Comparison of ENCODE assay signal across 9 mouse cellular contexts in the genomic region with DNA sequence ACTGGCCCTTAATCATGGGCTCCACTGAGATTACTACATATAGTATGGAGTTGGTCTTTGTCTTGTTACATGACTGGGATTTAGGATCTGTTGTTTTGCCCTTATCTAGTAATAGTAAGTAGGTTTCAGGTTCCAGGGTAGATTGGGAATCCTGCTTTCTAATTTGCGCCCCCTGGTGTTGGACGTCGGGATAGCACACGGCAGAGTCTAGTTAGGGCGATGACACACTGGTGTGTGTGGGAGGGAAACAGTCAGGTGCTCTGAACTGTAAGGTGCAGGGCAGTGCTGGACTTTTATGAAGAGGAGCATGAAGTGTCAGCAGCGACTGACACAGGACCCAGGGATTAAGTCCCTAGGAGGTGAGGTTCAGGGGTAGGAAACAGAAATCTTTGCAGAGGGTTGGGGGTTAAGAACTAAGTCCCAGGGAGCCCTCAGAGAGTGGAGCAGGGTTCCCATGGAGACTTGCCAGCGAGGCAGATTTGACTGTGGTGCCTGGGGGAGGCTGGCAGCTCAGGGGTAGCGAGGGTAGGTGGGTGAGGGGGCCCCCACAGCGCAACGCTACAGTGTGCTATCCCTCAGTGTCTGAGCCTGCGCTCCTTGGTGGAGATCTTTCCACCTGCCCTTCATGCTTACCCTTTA.
A peak's percentile ranks its signal among the peaks of the same experiment; 100 is the strongest.
DNase-seq lines count a peak whose midpoint lies in the region; ATAC-seq and TF ChIP-seq lines count a peak whose summit lies in the region.
"Had no signal": no experiment of that assay in that cellular context is flagged by ENCODE, and none has a peak within 500 bp of the region (broad histone marks: within the 10 kb centered on the region; RNA-seq: fewer than 3 reads in every experiment).

No protein-coding gene starts in this region.

- peak overlapping the region; percentile 76 for H3K27ac ChIP-seq in forebrain, postnatal 0 days (ENCODE audit: low read depth, low read length)
- H3K27ac ChIP-seq in limb, embryonic 11.5 days (replicated peaks; ENCODE audit: low read depth, low read length): no peak overlapping the region
- no peak overlapping the region for H3K27ac ChIP-seq in neural tube, embryonic 12.5 days

- no peaks in the 10 kb centered on the region for H3K36me3 ChIP-seq in forebrain, postnatal 0 days (ENCODE audit: insufficient read depth)
- H3K36me3 ChIP-seq in limb, embryonic 11.5 days (ENCODE audit: control insufficient read depth, insufficient read depth, low read length): no peaks in the 10 kb centered on the region
- no peaks in the 10 kb centered on the region for H3K36me3 ChIP-seq in neural tube, embryonic 12.5 days

- 15% methylated on average over 11 of the region's 11 CpGs for WGBS in forebrain, postnatal 0 days
- 33% methylated on average over 11 of the region's 11 CpGs for WGBS in limb, embryonic 11.5 days
- 32% methylated on average over 11 of the region's 11 CpGs for WGBS in neural tube, embryonic 12.5 days

- H3K4me2 ChIP-seq in forebrain, postnatal 0 days (ENCODE audit: low read depth): peak overlapping the region; percentile 43
- H3K4me2 ChIP-seq in limb, embryonic 11.5 days (ENCODE audit: low read depth, severe bottlenecking): no peak overlapping the region
- H3K4me2 ChIP-seq in neural tube, embryonic 12.5 days (replicated peaks): 0 out of 2 replicates have a peak overlapping the region, but pooled peaks have one; percentile 1

- peaks cover 8% of the 10 kb centered on the region; the same call in 1 of the 2 replicates for H3K4me1 ChIP-seq in forebrain, postnatal 0 days (ENCODE audit: insufficient read depth)
- H3K4me1 ChIP-seq in limb, embryonic 11.5 days (ENCODE audit: control insufficient read depth, insufficient read depth, low read length): peaks cover 5% of the 10 kb centered on the region; the same call in 1 of the 2 replicates
- peaks cover 25% of the 10 kb centered on the region for H3K4me1 ChIP-seq in neural tube, embryonic 12.5 days

- no peaks in the 10 kb centered on the region for H3K27me3 ChIP-seq in forebrain, postnatal 0 days (ENCODE audit: insufficient read depth, low read length)
- H3K27me3 ChIP-seq in limb, embryonic 11.5 days (ENCODE audit: control insufficient read depth, insufficient read depth, low read length): no peaks in the 10 kb centered on the region
- 0 out of 2 replicates have a peak, but pooled peaks cover 5% of the 10 kb centered on the region for H3K27me3 ChIP-seq in neural tube, embryonic 12.5 days (replicated peaks)

- peak; percentile 10 for DNase-seq in ovary, postnatal 10 days (ENCODE audit: low spot score)
- no peak for DNase-seq in ovary, adult 18-20 months (ENCODE audit: low spot score)
- DNase-seq in cerebellum, adult 18-20 months: peak; percentile 56 to 60
- peak; percentile 88 for DNase-seq in forebrain, postnatal 0 days
- peak; percentile 6 to 60 for DNase-seq in kidney, adult 8-10 months
- peak; percentile 79 for DNase-seq in limb, embryonic 11.5 days (ENCODE audit: low spot score)
- peak; percentile 45 for DNase-seq in urinary bladder, postnatal 25 days (ENCODE audit: low spot score)

- H3K9me3 ChIP-seq in forebrain, postnatal 0 days (ENCODE audit: low read length): no peaks in the 10 kb centered on the region
- H3K9me3 ChIP-seq in limb, embryonic 11.5 days (ENCODE audit: control insufficient read depth, low read length): no peaks in the 10 kb centered on the region
- no peaks in the 10 kb centered on the region for H3K9me3 ChIP-seq in neural tube, embryonic 12.5 days

- 0 out of 2 replicates have a peak overlapping the region, but pooled peaks have one; percentile 10 for H3K9ac ChIP-seq in forebrain, postnatal 0 days
- no peak overlapping the region for H3K9ac ChIP-seq in limb, embryonic 11.5 days (ENCODE audit: low read length)
- H3K9ac ChIP-seq in neural tube, embryonic 12.5 days: no peak overlapping the region

- H3K4me3 ChIP-seq in forebrain, postnatal 0 days (ENCODE audit: low read depth, low read length): peak overlapping the region; percentile 18
- H3K4me3 ChIP-seq in limb, embryonic 11.5 days (ENCODE audit: low read depth, low read length): no peak overlapping the region
- H3K4me3 ChIP-seq in neural tube, embryonic 12.5 days: no peak overlapping the region
- H3K4me3 ChIP-seq: myocyte had no signal

- peak; percentile 91 for TF ChIP-seq CTCF in forebrain, postnatal 0 days (IDR thresholded peaks at IDR 0.05; ENCODE audit: low read depth)

- ATAC-seq in forebrain, postnatal 0 days: peak; percentile 70
- no peak; the same call in 1 of the 2 replicates for ATAC-seq in limb, embryonic 11.5 days (ENCODE audit: insufficient number of reproducible peaks, low FRiP score, low TSS enrichment, low read depth)
- ATAC-seq in neural tube, embryonic 12.5 days (ENCODE audit: low FRiP score, low read depth): 0 out of 2 replicates have a peak, but pooled peaks have one; percentile 25
